Mouse (Mus musculus): ENCODE data around the gene Zic2. TPM values are rescaled to one million over a fixed set of nuclear protein-coding genes. Genes with fewer than 3 reads are reported as not detected.

Gene Zic2
- polyA plus RNA-seq, 1 experiment from 2014 or later, result not detected

DNA sequence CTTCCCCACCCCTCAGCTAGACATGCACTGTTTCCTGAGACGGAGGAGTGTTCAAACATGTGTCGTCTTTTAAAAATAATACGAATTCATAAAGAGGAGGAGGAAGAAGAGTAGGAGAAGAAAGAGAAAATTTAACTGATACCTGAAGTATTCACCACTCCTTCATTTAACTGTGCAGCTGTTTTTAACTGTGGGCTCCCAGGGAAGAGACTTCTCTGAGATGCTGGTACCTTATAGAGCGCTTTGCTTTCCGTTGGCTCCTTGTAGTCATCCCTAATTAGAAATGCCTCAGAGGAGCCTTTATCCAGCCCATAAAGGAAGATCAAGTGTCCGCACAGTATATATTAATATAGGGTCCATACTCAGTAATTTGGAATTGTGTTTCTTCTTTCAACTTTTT lies 16.3 kb downstream of the Zic2 start:
- Histone ChIP-seq H3K27ac (ENCODE audit: low read length) (no peak overlapping the region), H3K9me3 (ENCODE audit: control insufficient read depth, low read depth, low read length) (no peaks in the 10 kb centered on the region), H3K4me1 (ENCODE audit: control insufficient read depth, insufficient read depth, low read length) (no peaks in the 10 kb centered on the region), H3K4me2 (replicated peaks; ENCODE audit: low read depth, low read length) (no peak overlapping the region), H3K36me3 (ENCODE audit: control insufficient read depth, insufficient read depth, low read length) (no peaks in the 10 kb centered on the region), H3K9ac (replicated peaks; ENCODE audit: low read depth, low read length) (no peak overlapping the region), H3K4me3 (ENCODE audit: low read depth, low read length) (no peak overlapping the region), H3K27me3 (ENCODE audit: control insufficient read depth, insufficient read depth, low read length) (peaks cover 37% of the 10 kb centered on the region)
- 69% methylated on average over 6 of the region's 6 CpGs for WGBS
- ATAC-seq (ENCODE audit: insufficient number of reproducible peaks, insufficient read depth, low FRiP score, low read depth), result no peak

- Histone ChIP-seq H3K4me1 (ENCODE audit: control insufficient read depth, insufficient read depth, low read length) (no peaks in the 10 kb centered on the region), H3K27ac (ENCODE audit: low read length) (no peak overlapping the region), H3K27me3 (ENCODE audit: control insufficient read depth, insufficient read depth, low read length) (peaks cover 35% of the 10 kb centered on the region), H3K9ac (replicated peaks; ENCODE audit: low read depth, low read length) (no peak overlapping the region), H3K36me3 (ENCODE audit: control insufficient read depth, insufficient read depth, low read length) (no peaks in the 10 kb centered on the region), H3K4me3 (ENCODE audit: low read depth, low read length) (no peak overlapping the region), H3K4me2 (replicated peaks; ENCODE audit: low read depth, low read length) (no peak overlapping the region), H3K9me3 (ENCODE audit: control insufficient read depth, low read depth, low read length) (no peaks in the 10 kb centered on the region)
- 71% methylated on average over 1 of the region's 1 CpGs for WGBS
- no peak for ATAC-seq (ENCODE audit: insufficient number of reproducible peaks, insufficient read depth, low FRiP score, low read depth)
These were observed 16.8 kb downstream of the Zic2 start for GRCm38 (mm10) chr14:122492015-122492414.

DNA sequence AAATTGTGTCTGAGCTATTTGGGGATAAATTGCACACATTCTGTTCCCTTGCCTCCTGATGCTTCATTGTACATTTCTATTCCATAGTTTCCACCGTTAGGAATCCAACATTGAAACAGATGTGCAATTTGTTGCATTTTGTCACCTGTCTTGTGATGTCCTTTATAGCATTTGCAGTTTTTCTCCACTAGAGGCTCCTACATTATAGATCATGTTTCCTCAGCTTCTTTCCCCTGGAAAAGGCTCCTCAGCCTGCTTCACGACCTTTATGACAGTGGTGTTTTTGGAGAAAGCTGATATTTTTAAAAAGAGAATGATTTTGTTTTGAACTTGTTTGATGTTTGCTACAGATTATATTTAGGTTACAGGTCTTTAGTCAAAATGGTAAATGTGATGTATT lies 33.8 kb downstream of the Zic2 start:
- Histone ChIP-seq H3K36me3 (ENCODE audit: control insufficient read depth, insufficient read depth, low read length) (no peaks in the 10 kb centered on the region), H3K4me3 (ENCODE audit: low read depth, low read length) (no peak overlapping the region), H3K4me1 (ENCODE audit: control insufficient read depth, insufficient read depth, low read length) (no peaks in the 10 kb centered on the region), H3K4me2 (replicated peaks; ENCODE audit: low read depth, low read length) (no peak overlapping the region), H3K27ac (ENCODE audit: low read length) (no peak overlapping the region), H3K9ac (replicated peaks; ENCODE audit: low read depth, low read length) (no peak overlapping the region), H3K27me3 (ENCODE audit: control insufficient read depth, insufficient read depth, low read length) (no peaks in the 10 kb centered on the region), H3K9me3 (ENCODE audit: control insufficient read depth, low read depth, low read length) (no peaks in the 10 kb centered on the region)
- whole genome bisulfite sequencing, result 16% methylated on average over 2 of the region's 2 CpGs
- ATAC-seq (ENCODE audit: insufficient number of reproducible peaks, insufficient read depth, low FRiP score, low read depth), result no peak

GRCm38 (mm10) chr14:122511519-122511918 lies 36.3 kb downstream of the Zic2 start:
- no peaks in the 10 kb centered on the region for H3K9me3 ChIP-seq (ENCODE audit: control insufficient read depth, low read depth, low read length)
- no peak overlapping the region for H3K27ac ChIP-seq (ENCODE audit: low read length)
- H3K36me3 ChIP-seq (ENCODE audit: control insufficient read depth, insufficient read depth, low read length), result no peaks in the 10 kb centered on the region
- H3K4me2 ChIP-seq (replicated peaks; ENCODE audit: low read depth, low read length), result no peak overlapping the region
- 52% methylated on average over 3 of the region's 3 CpGs for WGBS
- H3K4me3 ChIP-seq (ENCODE audit: low read depth, low read length), result no peak overlapping the region
- H3K9ac ChIP-seq (replicated peaks; ENCODE audit: low read depth, low read length), result no peak overlapping the region
- no peaks in the 10 kb centered on the region for H3K4me1 ChIP-seq (ENCODE audit: control insufficient read depth, insufficient read depth, low read length)
- no peaks in the 10 kb centered on the region for H3K27me3 ChIP-seq (ENCODE audit: control insufficient read depth, insufficient read depth, low read length)
- peak; percentile 71; the same call in 1 of the 2 replicates for ATAC-seq (ENCODE audit: insufficient number of reproducible peaks, insufficient read depth, low FRiP score, low read depth)

DNA sequence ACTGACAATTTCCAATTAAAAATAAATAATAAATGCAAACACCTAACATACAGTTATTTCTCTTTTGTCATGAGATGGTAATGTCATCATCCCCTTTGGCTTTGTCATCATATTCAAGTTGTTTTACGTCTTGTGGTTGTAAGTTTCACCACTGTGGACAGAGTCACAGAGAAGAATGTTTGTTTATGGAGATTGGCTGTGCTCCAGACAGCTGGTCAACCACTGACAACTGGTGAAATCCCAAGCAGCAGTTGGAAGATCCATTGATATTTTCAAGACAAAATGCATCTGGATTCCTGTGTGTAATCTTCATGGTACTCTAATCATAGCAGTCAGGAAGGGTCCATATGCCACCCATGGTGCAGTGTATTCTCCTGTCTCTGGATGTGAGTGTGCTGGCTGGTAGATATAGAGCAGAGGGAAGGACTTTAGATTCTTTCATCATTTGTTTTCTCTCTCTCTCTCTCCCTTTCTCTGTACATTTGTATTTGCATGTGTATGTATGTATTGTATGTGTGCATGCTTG lies 38.3 kb downstream of the Zic2 start:
- ATAC-seq (ENCODE audit: insufficient number of reproducible peaks, insufficient read depth, low FRiP score, low read depth), result no peak
- no peaks in the 10 kb centered on the region for H3K27me3 ChIP-seq (ENCODE audit: control insufficient read depth, insufficient read depth, low read length)
- no peaks in the 10 kb centered on the region for H3K36me3 ChIP-seq (ENCODE audit: control insufficient read depth, insufficient read depth, low read length)
- no peak overlapping the region for H3K4me3 ChIP-seq (ENCODE audit: low read depth, low read length)
- H3K27ac ChIP-seq (ENCODE audit: low read length), result no peak overlapping the region
- no peaks in the 10 kb centered on the region for H3K4me1 ChIP-seq (ENCODE audit: control insufficient read depth, insufficient read depth, low read length)
- H3K9ac ChIP-seq (replicated peaks; ENCODE audit: low read depth, low read length), result no peak overlapping the region
- H3K9me3 ChIP-seq (ENCODE audit: control insufficient read depth, low read depth, low read length), result no peaks in the 10 kb centered on the region
- no peak overlapping the region for H3K4me2 ChIP-seq (replicated peaks; ENCODE audit: low read depth, low read length)
- 34% methylated on average over 1 of the region's 1 CpGs for WGBS

DNA sequence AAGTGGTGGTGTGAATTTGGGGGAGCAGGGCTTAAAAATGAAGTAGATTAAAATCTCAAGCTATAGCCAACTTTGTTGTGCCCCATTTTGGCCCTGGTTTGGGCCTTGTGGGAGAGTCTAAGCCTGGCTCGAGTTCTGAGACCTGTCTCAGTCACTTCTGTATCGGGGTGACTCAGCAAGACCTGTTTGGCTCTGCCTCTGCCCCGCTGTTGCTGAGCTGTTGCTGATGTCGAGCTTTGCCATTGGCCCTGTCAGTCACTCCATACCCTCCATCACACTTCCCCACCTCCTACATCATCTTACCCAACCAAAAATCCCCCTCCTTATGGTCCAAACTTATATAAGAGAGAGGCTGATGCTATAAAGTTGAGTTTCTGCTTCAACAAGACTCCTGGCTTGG lies 53.2 kb downstream of the Zic2 start:
- Histone ChIP-seq H3K4me3 (ENCODE audit: low read depth, low read length) (no peak overlapping the region), H3K9ac (replicated peaks; ENCODE audit: low read depth, low read length) (no peak overlapping the region), H3K27ac (ENCODE audit: low read length) (no peak overlapping the region), H3K36me3 (ENCODE audit: control insufficient read depth, insufficient read depth, low read length) (no peaks in the 10 kb centered on the region), H3K27me3 (ENCODE audit: control insufficient read depth, insufficient read depth, low read length) (no peaks in the 10 kb centered on the region), H3K9me3 (ENCODE audit: control insufficient read depth, low read depth, low read length) (no peaks in the 10 kb centered on the region), H3K4me1 (ENCODE audit: control insufficient read depth, insufficient read depth, low read length) (no peaks in the 10 kb centered on the region), H3K4me2 (replicated peaks; ENCODE audit: low read depth, low read length) (no peak overlapping the region)
- 91% methylated on average over 4 of the region's 4 CpGs for whole genome bisulfite sequencing
- ATAC-seq (ENCODE audit: insufficient number of reproducible peaks, insufficient read depth, low FRiP score, low read depth), result no peak

Other genes starting within 250 kb of the Zic2 start
- gene Gm5089, start 24.3 kb upstream of the Zic2 start, polyA plus RNA-seq (2014; fragmentation: Nextera tagmentation; extraction: Ambion mirVana), result not detected in 2 replicates
- gene Zic5, start 9.8 kb upstream of the Zic2 start, polyA plus RNA-seq (2014; fragmentation: Nextera tagmentation; extraction: Ambion mirVana), result not detected in 2 replicates
- not detected in 2 replicates for gene Gm10837, start 15.2 kb downstream of the Zic2 start, polyA plus RNA-seq (2014; fragmentation: Nextera tagmentation; extraction: Ambion mirVana)
- gene Pcca, start 58.9 kb downstream of the Zic2 start, polyA plus RNA-seq (2014; fragmentation: Nextera tagmentation; extraction: Ambion mirVana), result 18.7 and 18.9 TPM in 2 replicates

Measured in stomach, embryonic 14.5 days (tissue).